Mouse (Mus musculus) liver, adult 2 months (tissue): ENCODE measurements at regions not wholly inside any gene's neighbourhood (a gene's known extent, or its start where the extent isn't known, plus 50 kb on each side); places are given as distances from the start of the nearest gene placed in this dataset.

Experiments used
- DNase-seq: peaks from one replicate; pipeline ENCODE4 v3.0.0-alpha.2; 2011; ENCODE audit warnings: low read depth, low spot score; ENCODE audit errors: extremely low read depth
- H3K27ac ChIP-seq: fragments of 200-500 bp; replicated peaks from 2 replicates; pipeline ENCODE4 v1.5.1; 2012; ENCODE audit warnings: low read depth, mild to moderate bottlenecking, control low read depth, inconsistent platforms, low read length; ENCODE audit not compliant: insufficient read depth
- H3K27me3 ChIP-seq: fragments of 200-500 bp; 2 replicates; pipeline ENCODE4 v1.6.1; 2012; ENCODE audit warnings: mild to moderate bottlenecking, moderate library complexity, low read length, inconsistent platforms; ENCODE audit not compliant: control insufficient read depth, insufficient read depth
- H3K36me3 ChIP-seq: fragments of 200-500 bp; 2 replicates; pipeline ENCODE4 v1.6.1; 2012; ENCODE audit warnings: low read length, inconsistent platforms; ENCODE audit not compliant: control insufficient read depth, insufficient read depth
- H3K4me1 ChIP-seq: fragments of 200-500 bp; 2 replicates; pipeline ENCODE4 v1.6.1; 2011; ENCODE audit warnings: low read length; ENCODE audit not compliant: control insufficient read depth, insufficient read depth
- H3K4me3 ChIP-seq: fragments of 200-500 bp; 2 replicates; pipeline ENCODE4 v1.5.1; 2011; ENCODE audit warnings: low read depth, mild to moderate bottlenecking, control low read depth, low read length, moderate library complexity; ENCODE audit not compliant: insufficient read depth
- H3K79me2 ChIP-seq: fragments of 200-500 bp; 2 replicates; pipeline ENCODE4 v1.6.1; 2012; ENCODE audit warnings: inconsistent platforms, mild to moderate bottlenecking, low read length, moderate library complexity; ENCODE audit not compliant: control insufficient read depth, insufficient read depth
- H3K9ac ChIP-seq: fragments of 200-500 bp; 2 replicates; pipeline ENCODE4 v1.6.1; 2012; ENCODE audit warnings: low read depth, mild to moderate bottlenecking, control low read depth, inconsistent platforms, low read length
- CTCF ChIP-seq: fragments of 200-500 bp; IDR thresholded peaks from 2 replicates; pipeline ENCODE4 v1.5.1; 2011; ENCODE audit warnings: low read depth, low read length, control low read depth
- POLR2A ChIP-seq: fragments of 200-500 bp; IDR thresholded peaks from 2 replicates; pipeline ENCODE4 v1.6.1; 2011; ENCODE audit warnings: low read length, control low read depth; ENCODE audit not compliant: insufficient read depth; ENCODE audit errors: extremely low read depth
- WGBS: fragments of 180-500 bp; shearing (Covaris S2); methylation state at CpG from one replicate; pipeline ENCODE4 v1.1.7; 2018; 5-methylcytosine and 5-hydroxymethylcytosine counted together

DNA sequence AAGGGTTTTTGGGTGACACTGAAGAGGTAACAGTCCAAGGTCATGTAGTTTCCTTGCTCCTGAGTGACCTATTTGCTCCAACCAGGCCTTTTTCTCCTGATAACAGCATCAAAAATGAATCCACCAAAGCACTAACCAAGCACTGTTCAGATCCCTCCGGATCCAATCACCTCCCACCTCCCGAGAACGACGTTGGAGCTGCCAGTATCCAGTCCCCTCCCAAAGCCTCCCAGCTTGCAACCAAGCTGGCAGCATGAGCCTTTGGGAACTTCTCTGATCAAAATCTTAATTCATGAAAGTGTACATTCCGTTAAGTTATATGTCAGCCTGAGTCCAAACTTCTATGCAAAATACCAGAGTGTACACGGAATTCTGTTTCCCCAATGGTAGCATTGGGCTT is 126.3 kb downstream of the Efnb2 start:
- Histone ChIP-seq H3K4me3 (no peak overlapping the region), H3K36me3 (no peaks in the 10 kb centered on the region), H3K27ac (no peak overlapping the region), H3K27me3 (no peaks in the 10 kb centered on the region), H3K79me2 (no peaks in the 10 kb centered on the region), H3K4me1 (no peaks in the 10 kb centered on the region), H3K9ac (no peak overlapping the region)
- WGBS, result 75% methylated on average over 6 of the region's 6 CpGs
- TF ChIP-seq POLR2A (no peak), CTCF (no peak)
- DNase-seq, result no peak

DNA sequence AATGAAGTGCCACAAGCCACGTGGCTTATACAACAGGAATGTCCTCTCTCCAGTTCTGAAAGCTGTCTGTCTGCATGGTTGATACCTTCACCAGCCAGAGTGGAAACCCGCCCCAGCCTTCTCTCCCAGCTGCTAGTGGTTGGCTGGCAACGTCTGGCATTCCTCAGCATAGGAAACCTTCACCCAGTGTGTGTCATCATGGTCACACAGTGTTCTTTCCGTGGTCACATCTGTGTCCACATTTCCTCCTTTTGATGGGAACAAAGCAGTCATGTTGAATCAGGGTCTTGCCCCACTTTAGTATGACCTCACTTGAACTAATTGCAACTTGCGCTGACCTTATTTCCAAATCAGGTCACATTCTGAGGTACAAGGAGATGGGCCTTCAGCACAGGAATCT is 128.1 kb downstream of the Efnb2 start:
- H3K27ac ChIP-seq, result no peak overlapping the region
- H3K79me2 ChIP-seq, result no peaks in the 10 kb centered on the region
- no peaks in the 10 kb centered on the region for H3K4me1 ChIP-seq
- no peak for DNase-seq
- H3K36me3 ChIP-seq, result no peaks in the 10 kb centered on the region
- no peaks in the 10 kb centered on the region for H3K27me3 ChIP-seq
- TF ChIP-seq POLR2A (no peak), CTCF (no peak)
- H3K4me3 ChIP-seq, result no peak overlapping the region
- H3K9ac ChIP-seq, result no peak overlapping the region
- 70% methylated on average over 5 of the region's 5 CpGs for whole genome bisulfite sequencing

DNA sequence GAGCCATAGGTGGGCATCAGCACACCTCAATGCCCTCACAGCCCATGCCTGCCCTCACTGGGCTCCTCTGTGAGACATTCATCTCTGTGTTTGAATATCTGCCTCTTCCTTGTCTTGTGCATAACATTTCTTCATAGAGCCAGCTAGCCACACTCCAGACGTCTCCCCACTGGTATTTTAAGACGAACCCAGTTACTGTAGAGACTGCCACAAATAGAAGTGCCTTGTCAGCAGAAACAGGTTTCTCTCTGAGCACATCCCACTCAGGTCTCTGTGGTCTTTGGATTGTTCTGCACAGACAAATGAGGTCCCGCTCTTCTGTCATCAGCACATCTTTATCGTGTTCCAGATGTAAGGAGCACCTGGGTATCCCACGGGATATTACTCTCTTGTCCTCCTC is 130.5 kb downstream of the Efnb2 start:
- TF ChIP-seq CTCF, result no peak
- no peak for TF ChIP-seq POLR2A

DNA sequence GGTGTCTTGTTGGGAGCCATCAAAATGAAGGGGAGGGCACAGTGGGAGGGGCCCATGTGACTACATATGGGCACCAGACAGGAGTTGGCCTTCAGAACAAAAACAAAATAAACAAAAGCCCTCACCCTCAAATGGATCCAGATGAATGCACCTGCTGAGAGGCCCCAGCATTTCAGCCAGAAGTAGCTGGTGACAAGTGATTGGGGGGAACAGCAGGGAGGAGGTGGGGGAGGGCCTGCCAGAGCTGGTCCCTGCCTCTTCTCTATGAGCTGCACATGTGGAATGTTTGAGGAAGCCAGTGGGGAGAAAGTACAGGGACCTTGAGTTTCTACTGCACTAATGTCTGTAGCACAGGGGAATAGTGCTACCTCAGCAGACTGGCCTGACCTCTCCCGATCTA is 139.5 kb downstream of the Efnb2 start:
- Histone ChIP-seq H3K27ac (no peak overlapping the region), H3K9ac (no peak overlapping the region), H3K27me3 (no peaks in the 10 kb centered on the region), H3K4me3 (no peak overlapping the region), H3K79me2 (no peaks in the 10 kb centered on the region), H3K4me1 (no peaks in the 10 kb centered on the region), H3K36me3 (no peaks in the 10 kb centered on the region)
- 82% methylated on average over 1 of the region's 1 CpGs for WGBS
- no peak for DNase-seq
- no peak for TF ChIP-seq POLR2A
- TF ChIP-seq CTCF, result no peak

More for the DNA sequence above, 130.5 kb downstream of the Efnb2 start:
- DNase-seq, result no peak
- 65% methylated on average over 5 of the region's 5 CpGs for WGBS
- Histone ChIP-seq H3K9ac (no peak overlapping the region), H3K4me3 (no peak overlapping the region), H3K27me3 (no peaks in the 10 kb centered on the region), H3K27ac (no peak overlapping the region), H3K79me2 (no peaks in the 10 kb centered on the region), H3K4me1 (no peaks in the 10 kb centered on the region), H3K36me3 (no peaks in the 10 kb centered on the region)

DNA sequence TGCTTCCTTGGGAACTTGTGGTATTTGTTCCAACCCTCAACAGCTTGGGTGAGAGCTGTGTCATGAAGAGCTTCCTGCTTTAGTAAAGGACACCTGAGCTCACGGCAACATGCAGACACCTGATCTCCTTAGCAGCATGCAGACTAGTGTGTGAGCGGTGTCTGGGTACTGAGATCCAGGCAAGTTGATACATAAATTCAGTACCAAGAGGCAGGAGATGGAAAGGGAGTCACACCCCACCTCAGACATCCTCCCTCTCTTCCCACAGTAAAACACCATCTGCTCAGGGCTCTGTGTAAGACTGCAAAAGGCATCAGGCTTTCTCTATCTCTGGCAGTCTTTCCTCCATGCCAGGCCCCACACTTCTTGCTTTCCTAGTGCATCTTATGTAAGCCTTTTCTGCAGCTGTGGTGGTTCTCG is 141.3 kb downstream of the Efnb2 start:
- no peaks in the 10 kb centered on the region for H3K36me3 ChIP-seq
- DNase-seq, result no peak
- H3K79me2 ChIP-seq, result no peaks in the 10 kb centered on the region
- WGBS, result 93% methylated on average over 3 of the region's 3 CpGs
- H3K4me3 ChIP-seq, result no peak overlapping the region
- H3K27ac ChIP-seq, result no peak overlapping the region
- no peak overlapping the region for H3K9ac ChIP-seq
- no peaks in the 10 kb centered on the region for H3K4me1 ChIP-seq
- TF ChIP-seq POLR2A, result no peak
- no peak for TF ChIP-seq CTCF
- H3K27me3 ChIP-seq, result no peaks in the 10 kb centered on the region

DNA sequence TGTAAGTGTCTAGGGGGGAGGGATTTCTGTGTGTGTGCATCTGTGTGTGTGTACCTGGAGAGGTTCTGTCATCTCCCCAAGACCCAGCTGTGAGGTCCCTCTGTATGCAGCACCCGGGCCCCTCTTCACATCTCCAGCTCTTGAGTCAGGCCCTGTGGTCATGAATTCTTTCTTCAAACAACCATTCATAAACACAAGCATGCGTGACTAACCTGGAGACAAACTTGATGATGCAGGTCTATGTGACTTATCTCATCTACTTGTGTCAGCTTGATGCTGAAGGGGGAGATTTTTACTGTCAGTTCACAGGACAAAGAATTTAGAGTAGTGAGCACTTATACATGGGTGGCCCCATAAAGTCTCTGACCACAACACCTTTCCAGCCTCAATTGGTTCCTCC is 143.4 kb downstream of the Efnb2 start:
- H3K36me3 ChIP-seq, result no peaks in the 10 kb centered on the region
- no peak for TF ChIP-seq POLR2A
- no peak for TF ChIP-seq CTCF
- no peak for DNase-seq
- H3K79me2 ChIP-seq, result no peaks in the 10 kb centered on the region
- no peak overlapping the region for H3K4me3 ChIP-seq
- no peaks in the 10 kb centered on the region for H3K27me3 ChIP-seq
- WGBS, result 83% methylated on average over 2 of the region's 2 CpGs
- H3K27ac ChIP-seq, result no peak overlapping the region
- H3K4me1 ChIP-seq, result no peaks in the 10 kb centered on the region
- no peak overlapping the region for H3K9ac ChIP-seq
